Mouse (Mus musculus) heart, postnatal 36 days (tissue): ENCODE measurements around the gene Ttc30b. TPM values are rescaled to one million over a fixed set of nuclear protein-coding genes. Genes with fewer than 3 reads are reported as not detected.
"Not testable (repeated sequence)": the region's sequence is repeated elsewhere in the genome, so short reads cannot be mapped to it uniquely, and the experiment has no call there.

Experiments
- DNase-seq, 2 experiments: peaks; one replicate each; pipeline ENCODE4 v3.0.0; 2021 to 2022
- intact Hi-C: fragments of 180-260 bp; cut with DNase I; formaldehyde crosslinking; loops from one replicate; pipeline ENCODE4 v1.15.1; 2025
- total RNA-seq, 2 experiments: library from RNA; stranded (reverse); gene quantifications; 2 replicates each; pipeline ENCODE4 v1.2.3; 2021

Ttc30b gene
- total RNA-seq: 10 to 100 TPM; 16.2 to 20.1 TPM

- intact Hi-C loops: loop anchor here (2.0 kb wide), 1 partner anchor 22 kb away; no protein-coding TSS in a partner anchor
- DNase-seq: peak; percentile 82 to 87
Observed at GRCm38 (mm10) chr2:75938117-75939063, at the start of gene Ttc30b. TSS of gene Ttc30b (minus strand) at chr2:75938585.

GRCm38 (mm10) chr2:75987739-75988138 lies 49.4 kb upstream of the Ttc30b start:
- intact Hi-C loops: no loop called here
- no peak for DNase-seq

DNA sequence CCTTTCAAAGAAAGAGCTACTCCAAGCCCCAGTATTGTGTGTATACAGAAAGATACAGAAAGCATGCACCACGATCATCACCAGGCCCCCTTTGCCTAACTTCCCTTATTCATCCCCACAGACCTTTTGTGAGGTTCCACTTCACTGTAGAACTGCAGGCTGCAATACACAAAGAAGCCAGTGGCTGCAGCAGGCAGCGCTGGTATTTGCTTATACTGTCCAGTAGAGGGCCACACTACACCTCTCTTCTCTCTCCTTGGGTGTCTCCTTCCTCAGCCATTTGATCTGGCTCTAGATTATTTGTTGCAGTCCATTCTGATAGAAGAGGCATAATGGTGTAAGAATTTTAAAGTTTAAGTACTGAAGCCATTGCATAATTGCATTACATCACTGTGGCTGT lies 46.7 kb upstream of the Ttc30b start:
- peak in 1 of 2 experiments; percentile 32 for DNase-seq
- intact Hi-C loops: no loop called here

- intact Hi-C loops: loop anchor here (5.0 kb wide), 2 partner anchors 282 to 377 kb away; partner anchors contain the start of gene Nfe2l2
- no peak for DNase-seq
Observed at GRCm38 (mm10) chr2:75983847-75984246, 45.5 kb upstream of the Ttc30b start.

GRCm38 (mm10) chr2:75983091-75983490 lies 44.7 kb upstream of the Ttc30b start:
- intact Hi-C loops: loop anchor here (5.0 kb wide), 2 partner anchors 281 to 376 kb away; partner anchors contain the start of gene Nfe2l2
- no peak for DNase-seq

DNA sequence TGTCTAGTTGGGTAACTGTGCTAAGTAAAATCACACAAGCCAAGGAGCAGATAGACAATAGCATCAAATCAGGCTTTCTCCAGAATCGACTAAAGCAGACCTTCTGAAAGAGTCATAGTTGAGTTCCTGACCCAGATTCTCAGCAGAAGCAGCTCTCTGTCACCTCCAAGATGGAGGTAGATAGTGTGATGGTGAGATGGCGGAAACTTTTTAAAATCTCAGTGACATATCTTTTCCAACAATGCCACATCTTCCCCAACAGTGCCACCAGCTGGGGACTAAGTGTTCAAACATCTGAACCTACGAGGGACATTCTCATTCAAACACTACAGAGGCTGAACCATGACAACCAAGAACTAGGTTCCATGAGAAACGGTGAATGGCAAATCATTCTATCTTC lies 44.2 kb upstream of the Ttc30b start:
- no peak for DNase-seq
- intact Hi-C loops: loop anchor here (5.0 kb wide), 2 partner anchors 280 to 375 kb away; partner anchors contain the start of gene Nfe2l2

- DNase-seq: peak; percentile 72 to 85
- intact Hi-C loops: loop anchor here (5.0 kb wide), 2 partner anchors 279 to 374 kb away; partner anchors contain the start of gene Nfe2l2
Observed at GRCm38 (mm10) chr2:75981440-75982081, 43.2 kb upstream of the Ttc30b start, which contains the start of gene Ttc30a1. TSS of gene Ttc30a1 (minus strand) at chr2:75981967.

DNA sequence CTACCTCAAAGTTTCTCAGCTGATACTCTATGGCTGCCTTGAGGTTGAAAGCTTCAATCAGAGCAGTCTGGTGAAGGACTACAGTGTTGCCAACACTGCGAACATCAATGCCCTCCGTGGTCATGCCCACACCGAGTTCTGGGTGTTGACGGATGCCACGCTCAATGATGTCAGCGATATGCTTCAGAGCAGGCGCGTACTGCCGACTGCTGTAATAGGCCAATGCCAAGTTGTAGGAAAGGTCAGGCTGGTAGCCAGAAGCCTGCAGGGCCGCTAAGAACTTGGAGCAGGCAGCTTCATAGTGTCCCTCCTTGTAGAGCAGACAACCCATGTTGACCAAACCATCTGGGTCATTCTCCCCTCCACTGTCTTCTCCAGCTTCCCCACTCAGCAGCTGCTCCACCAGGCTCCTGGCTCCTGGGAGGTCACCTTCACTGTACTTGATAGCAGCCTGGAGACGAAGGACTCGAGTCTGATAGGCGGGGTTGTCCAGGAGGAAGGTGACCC lies 42.6 kb upstream of the Ttc30b start:
- intact Hi-C loops: loop anchor here (5.0 kb wide), 2 partner anchors 279 to 374 kb away; partner anchors contain the start of gene Nfe2l2
- DNase-seq: not testable (repeated sequence)

DNA sequence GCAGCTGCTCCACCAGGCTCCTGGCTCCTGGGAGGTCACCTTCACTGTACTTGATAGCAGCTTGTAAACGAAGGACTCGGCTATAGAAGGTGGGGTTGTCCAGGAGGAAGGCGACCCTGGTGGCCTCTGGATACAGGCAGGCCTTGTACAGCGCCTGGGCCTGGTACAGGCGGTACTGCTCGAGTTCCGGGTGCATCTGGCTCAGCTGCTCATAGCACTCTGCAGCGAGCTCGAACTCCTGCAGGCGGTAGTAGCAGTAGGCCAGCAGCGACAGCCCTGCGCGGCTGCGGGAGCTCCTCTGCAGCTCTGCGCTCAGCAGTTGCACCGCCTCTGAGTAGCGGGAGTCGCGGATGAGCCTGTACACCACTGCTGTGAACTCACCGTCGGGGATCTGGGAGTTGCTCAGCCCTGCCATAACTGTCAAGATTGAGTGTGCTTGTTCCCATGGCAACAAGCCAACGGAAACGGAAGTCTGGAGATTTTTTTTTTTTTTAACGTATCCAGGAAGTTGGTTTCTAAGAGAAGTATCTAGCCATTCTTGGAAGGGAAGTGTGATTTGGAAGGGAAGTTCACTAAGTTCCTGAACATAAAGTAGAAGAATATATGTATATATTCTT lies 39.5 kb upstream of the Ttc30b start, which contains the start of gene Ttc30a2:
Gene Ttc30a2 (minus strand): TSS at position 419 of the 617 bp plus-strand sequence.
- DNase-seq: peak; percentile 38 to 39
- intact Hi-C loops: not testable (repeated sequence)

- DNase-seq, intact Hi-C loops: not testable (repeated sequence)
Observed at GRCm38 (mm10) chr2:75976070-75976469, 37.7 kb upstream of the Ttc30b start.

DNA sequence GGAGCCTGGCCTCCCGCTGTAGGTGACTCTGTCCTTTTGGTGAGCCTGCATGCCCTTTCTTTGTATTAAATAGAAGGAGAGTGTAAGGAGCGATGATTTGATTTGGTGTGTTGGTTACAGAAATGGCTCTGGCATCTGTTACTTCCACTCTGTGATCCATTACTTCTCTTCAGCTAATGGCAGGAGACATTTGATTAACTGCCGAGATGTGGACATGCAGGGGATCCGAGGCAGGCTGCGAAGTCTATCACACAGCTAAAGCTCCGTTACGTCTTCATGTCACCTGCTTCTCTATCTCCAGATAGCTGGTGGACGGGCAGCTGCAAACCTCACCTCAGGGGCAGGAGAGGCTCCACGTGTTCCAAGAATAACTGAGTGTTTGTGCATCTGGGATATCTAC lies 35.7 kb upstream of the Ttc30b start:
- no peak for DNase-seq
- intact Hi-C loops: no loop called here

GRCm38 (mm10) chr2:75964972-75965371 lies 26.6 kb upstream of the Ttc30b start:
- DNase-seq: peak; percentile 54 to 55
- intact Hi-C loops: loop anchor here (1.0 to 2.0 kb wide), 3 partner anchors 82 to 362 kb away; no protein-coding TSS in a partner anchor

GRCm38 (mm10) chr2:75964512-75964911 lies 26.1 kb upstream of the Ttc30b start:
- DNase-seq: peak; percentile 67 to 71
- intact Hi-C loops: loop anchor here (1.0 to 2.0 kb wide), 2 partner anchors 81 to 362 kb away; no protein-coding TSS in a partner anchor

- DNase-seq: no peak
- intact Hi-C loops: loop anchor here (1.0 to 2.0 kb wide), 2 partner anchors 81 to 361 kb away; no protein-coding TSS in a partner anchor
Observed at GRCm38 (mm10) chr2:75964051-75964450, 25.7 kb upstream of the Ttc30b start.

DNA sequence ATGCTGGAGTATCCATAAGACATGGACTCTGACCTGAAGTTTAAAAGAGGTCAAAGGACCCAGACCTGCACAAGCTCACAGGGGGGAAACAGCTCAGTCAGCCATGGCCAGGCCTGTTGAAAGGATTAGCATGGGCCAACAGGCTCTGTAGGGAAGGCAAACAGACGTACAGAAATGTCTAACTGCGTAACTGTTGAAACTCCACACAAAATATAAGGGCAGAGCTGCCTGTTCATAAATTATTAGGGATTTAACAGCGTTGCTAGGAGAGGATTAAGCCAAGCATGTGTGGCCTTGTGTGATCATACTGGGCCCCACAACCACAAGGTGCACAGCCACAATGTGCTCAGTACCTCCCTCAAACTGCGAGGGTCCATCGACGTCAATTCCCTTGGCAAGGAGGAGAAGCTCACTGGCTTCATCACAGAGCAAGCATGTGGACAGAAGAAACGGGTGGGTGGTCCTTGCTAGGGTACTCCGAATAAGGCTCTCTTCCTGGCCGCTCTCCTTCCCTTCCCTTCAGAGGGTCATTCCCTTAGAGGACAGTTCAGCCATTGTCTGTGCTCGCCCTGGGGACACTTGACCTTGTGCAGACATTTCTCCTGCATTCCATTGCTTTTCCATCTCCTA lies 24.9 kb upstream of the Ttc30b start:
- no peak for DNase-seq
- intact Hi-C loops: no loop called here

GRCm38 (mm10) chr2:75960366-75961330 lies 22.3 kb upstream of the Ttc30b start:
- peak; percentile 19 to 21 for DNase-seq
- intact Hi-C loops: loop anchor here (2.0 kb wide), 1 partner anchor 22 kb away; the partner anchor contains the start of gene Ttc30b

DNA sequence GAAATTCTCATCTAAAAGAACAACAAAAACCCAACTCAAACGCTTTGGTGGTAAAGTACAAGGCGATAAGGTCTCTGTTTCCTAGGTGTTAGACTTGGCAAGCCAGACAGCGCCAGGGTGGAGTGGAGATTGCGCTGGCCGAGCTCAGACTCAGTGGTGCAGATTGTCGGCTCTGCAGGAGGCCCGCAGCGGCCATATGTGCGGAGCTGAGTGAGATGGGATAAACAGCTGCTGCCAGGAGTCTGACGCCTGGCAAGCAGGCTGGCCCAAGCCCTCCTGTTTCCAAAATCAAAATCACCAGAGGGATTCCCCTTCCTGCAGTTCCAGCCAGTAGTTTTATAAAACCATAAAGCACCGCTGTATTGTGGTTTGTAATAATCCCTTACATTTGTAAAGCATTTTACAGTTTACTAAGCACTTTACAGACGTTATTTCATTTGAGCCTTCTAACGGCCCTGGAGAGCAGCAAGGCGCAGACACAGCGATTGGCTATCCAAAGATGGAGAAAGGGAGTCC lies 21.5 kb upstream of the Ttc30b start:
- intact Hi-C loops: loop anchor here (2.0 kb wide), 1 partner anchor 21 kb away; the partner anchor contains the start of gene Ttc30b
- peak; percentile 32 to 35 for DNase-seq
